Mouse (Mus musculus) liver, embryonic 14.5 days (tissue): Measurements from ENCODE around the gene Sel1l3. TPM values are rescaled to one million over a fixed set of nuclear protein-coding genes. Genes with fewer than 3 reads are reported as not detected.

Source experiments
- ATAC-seq: fragments of 200-750 bp; cut with Nextera tagmentation; 2 replicates; pipeline ENCODE4 v1.8.0; 2017; ENCODE audit warnings: moderate number of reproducible peaks, mild to moderate bottlenecking, moderate library complexity; ENCODE audit not compliant: insufficient read depth
- DNase-seq, 3 experiments: peaks; one replicate each; pipeline ENCODE4 v3.0.0-alpha.2; 2012 to 2013; ENCODE audit warnings: low read depth in 3 of 3, low spot score in 3 of 3
- H3K27ac ChIP-seq: fragments of 300-500 bp; sonication (generic); 2 replicates; pipeline ENCODE4 v1.5.1; 2014; ENCODE audit warnings: moderate library complexity, mild to moderate bottlenecking, control low read depth, inconsistent platforms
- H3K27me3 ChIP-seq: fragments of 300-500 bp; sonication (generic); 2 replicates; pipeline ENCODE4 v1.6.1; 2014; ENCODE audit warnings: mild to moderate bottlenecking, low read length, moderate library complexity; ENCODE audit not compliant: control insufficient read depth, insufficient read depth
- H3K36me3 ChIP-seq: fragments of 300-500 bp; sonication (generic); replicated peaks from 2 replicates; pipeline ENCODE4 v1.6.1; 2014; ENCODE audit warnings: low read depth; ENCODE audit not compliant: control insufficient read depth, insufficient read depth
- H3K4me1 ChIP-seq, 2 experiments: fragments of 200-500 bp in 1 of 2; fragments of 300-500 bp in 1 of 2; sonication (generic) in 1 of 2; replicated peaks; 2 replicates each; pipeline ENCODE4 v1.6.1; 2012 to 2014; ENCODE audit warnings: antibody characterized with exemption in 1 of 2, inconsistent platforms in 1 of 2, low read length in 1 of 2; ENCODE audit not compliant: control insufficient read depth in 2 of 2, insufficient read depth in 2 of 2
- H3K4me2 ChIP-seq: fragments of 300-500 bp; sonication (generic); 2 replicates; pipeline ENCODE4 v1.6.1; 2014; ENCODE audit warnings: low read depth, mild to moderate bottlenecking, control low read depth, moderate library complexity
- H3K4me3 ChIP-seq, 2 experiments: fragments of 200-500 bp in 1 of 2; fragments of 300-500 bp in 1 of 2; sonication (generic) in 1 of 2; 2 replicates each; pipeline ENCODE4 v1.5.1; 2012 to 2014; ENCODE audit warnings: low read depth in 2 of 2, low read length in 2 of 2, mild to moderate bottlenecking in 2 of 2, control low read depth in 1 of 2, inconsistent platforms in 1 of 2, moderate library complexity in 1 of 2; ENCODE audit not compliant: insufficient read depth in 1 of 2
- H3K9ac ChIP-seq: fragments of 300-500 bp; sonication (generic); replicated peaks from 2 replicates; pipeline ENCODE4 v1.6.1; 2014; ENCODE audit warnings: mild to moderate bottlenecking, control low read depth, moderate library complexity
- H3K9me3 ChIP-seq: fragments of 300-500 bp; sonication (generic); 2 replicates; pipeline ENCODE4 v1.6.1; 2016; ENCODE audit warnings: low read length, mixed read lengths; ENCODE audit not compliant: control insufficient read depth
- CTCF ChIP-seq: IDR thresholded peaks from 2 replicates; pipeline ENCODE4 v1.5.1; 2016; ENCODE audit warnings: antibody characterized with exemption, low read depth, control low read depth
- EP300 ChIP-seq: IDR thresholded peaks from 2 replicates; pipeline ENCODE4 v1.6.1; 2016; ENCODE audit warnings: antibody characterized with exemption, low read depth
- WGBS: fragments of 180-500 bp; shearing (Covaris S2); extraction: QIAGEN DNeasy Blood & Tissue Kit; methylation state at CpG from one replicate; pipeline ENCODE4 v1.1.7; 2014; ENCODE audit not compliant: insufficient replicate concordance; 5-methylcytosine and 5-hydroxymethylcytosine counted together
- polyA plus RNA-seq, 2 experiments: library from polyadenylated mRNA; depleted of rRNA in 1 of 2; stranded (reverse) in 1 of 2; unstranded in 1 of 2; fragments of >200 nt; fragmentation: Nextera tagmentation in 1 of 2; extraction: Ambion mirVana in 1 of 2; gene quantifications; 2 replicates each; pipeline versions ENCODE4 v1.2.1 to v1.2.3; 2012 to 2014

Sel1l3 gene
- polyA plus RNA-seq, 2 experiments = 0.03 to 0.10 TPM

DNA sequence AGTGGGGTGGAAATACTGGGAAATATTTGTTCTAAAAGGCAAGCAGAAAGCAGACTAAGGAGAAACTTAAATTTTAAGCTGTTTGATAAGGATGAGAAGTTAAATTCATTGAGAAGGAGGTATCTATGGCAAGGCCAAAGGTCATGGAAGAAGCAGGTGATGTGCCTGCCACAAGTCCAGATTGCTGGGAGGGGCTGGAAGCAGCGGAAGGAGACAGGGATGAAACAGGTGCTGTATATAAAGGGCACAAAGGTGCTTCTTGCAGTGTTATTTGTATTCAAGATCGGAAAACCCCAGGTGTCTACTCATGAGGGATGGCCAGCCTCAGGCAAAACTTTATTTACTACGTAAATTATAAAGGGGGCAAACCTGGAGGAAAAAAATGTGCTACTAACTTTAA lies 38.5 kb downstream of the Sel1l3 start:
- Histone ChIP-seq H3K9me3 (no peaks in the 10 kb centered on the region), H3K4me1 (no peaks in the 10 kb centered on the region), H3K36me3 (no peaks in the 10 kb centered on the region), H3K4me2 (no peak overlapping the region), H3K9ac (no peak overlapping the region), H3K27me3 (no peaks in the 10 kb centered on the region), H3K27ac (no peak overlapping the region), H3K4me3 (no peak overlapping the region)
- DNase-seq = no peak
- TF ChIP-seq EP300 (no peak), CTCF (no peak)
- WGBS = 64% methylated on average over 3 of the region's 3 CpGs
- no peak for ATAC-seq

- TF ChIP-seq EP300 (no peak), CTCF (no peak)
- no peaks in the 10 kb centered on the region for H3K36me3 ChIP-seq
- H3K4me1 ChIP-seq = no peaks in the 10 kb centered on the region
- H3K4me3 ChIP-seq = no peak overlapping the region
- DNase-seq (no peak), ATAC-seq (no peak)
- H3K27me3 ChIP-seq = no peaks in the 10 kb centered on the region
- no peak overlapping the region for H3K9ac ChIP-seq
- H3K9me3 ChIP-seq = no peaks in the 10 kb centered on the region
- 80% methylated on average over 12 of the region's 12 CpGs for WGBS
- no peak overlapping the region for H3K27ac ChIP-seq
- no peak overlapping the region for H3K4me2 ChIP-seq
Measured at GRCm38 (mm10) chr5:53174461-53174860, 39.3 kb downstream of the Sel1l3 start.

- H3K4me1 ChIP-seq = no peaks in the 10 kb centered on the region
- TF ChIP-seq CTCF = no peak
- TF ChIP-seq EP300 = no peak
- H3K4me2 ChIP-seq = no peak overlapping the region
- no peaks in the 10 kb centered on the region for H3K9me3 ChIP-seq
- WGBS = 60% methylated on average over 7 of the region's 7 CpGs
- no peaks in the 10 kb centered on the region for H3K36me3 ChIP-seq
- ATAC-seq (no peak), DNase-seq (no peak)
- no peak overlapping the region for H3K4me3 ChIP-seq
- no peaks in the 10 kb centered on the region for H3K27me3 ChIP-seq
- no peak overlapping the region for H3K27ac ChIP-seq
- no peak overlapping the region for H3K9ac ChIP-seq
Measured at GRCm38 (mm10) chr5:53172908-53173307, 40.8 kb downstream of the Sel1l3 start.

- no peaks in the 10 kb centered on the region for H3K4me1 ChIP-seq
- no peak for ATAC-seq
- WGBS = 59% methylated on average over 10 of the region's 10 CpGs
- no peaks in the 10 kb centered on the region for H3K36me3 ChIP-seq
- no peaks in the 10 kb centered on the region for H3K27me3 ChIP-seq
- no peak overlapping the region for H3K4me2 ChIP-seq
- no peak for DNase-seq
- no peak for TF ChIP-seq EP300
- TF ChIP-seq CTCF = no peak
- H3K9ac ChIP-seq = no peak overlapping the region
- H3K27ac ChIP-seq = no peak overlapping the region
- H3K4me3 ChIP-seq = no peak overlapping the region
- H3K9me3 ChIP-seq = no peaks in the 10 kb centered on the region
Measured at GRCm38 (mm10) chr5:53172256-53172636, 41.5 kb downstream of the Sel1l3 start.

DNA sequence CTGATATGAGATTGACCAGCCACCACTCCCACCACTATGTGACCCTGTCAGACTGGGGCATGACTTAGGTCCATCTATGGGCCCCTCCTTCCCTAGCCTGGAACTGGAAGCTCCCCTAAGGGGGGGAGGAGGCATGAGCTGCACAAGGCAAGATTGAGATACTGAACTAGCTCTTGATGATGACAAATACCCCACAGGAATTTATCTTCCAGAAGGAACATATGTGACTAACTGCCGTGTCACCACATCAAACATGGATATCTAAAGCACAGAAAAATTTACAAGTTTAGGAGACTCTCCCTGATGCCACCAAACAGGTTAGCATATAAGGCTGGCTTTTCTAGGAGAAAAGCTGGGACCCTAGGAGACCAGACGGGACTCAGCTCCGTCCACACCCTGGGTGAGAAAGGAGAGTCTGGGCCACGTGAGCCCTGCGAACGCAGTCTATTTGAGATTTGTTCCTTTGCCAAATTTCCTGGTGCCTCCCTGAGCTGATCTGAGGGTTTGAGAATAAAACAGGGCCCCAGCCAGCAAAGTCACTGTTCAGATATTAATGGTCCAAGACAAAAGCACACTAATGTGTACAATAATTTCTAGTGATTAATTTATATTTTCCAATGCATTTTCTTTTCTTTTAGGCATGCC lies 42.0 kb downstream of the Sel1l3 start:
- no peak overlapping the region for H3K4me2 ChIP-seq
- H3K4me3 ChIP-seq = no peak overlapping the region
- no peak overlapping the region for H3K9ac ChIP-seq
- no peaks in the 10 kb centered on the region for H3K36me3 ChIP-seq
- H3K27ac ChIP-seq = no peak overlapping the region
- WGBS = 64% methylated on average over 6 of the region's 6 CpGs
- TF ChIP-seq EP300 (no peak), CTCF (no peak)
- H3K9me3 ChIP-seq = no peaks in the 10 kb centered on the region
- no peaks in the 10 kb centered on the region for H3K27me3 ChIP-seq
- no peaks in the 10 kb centered on the region for H3K4me1 ChIP-seq
- DNase-seq (no peak), ATAC-seq (no peak)
